ENCODE assay signal across 7 mouse cellular contexts in genomic region chr7:30279951-30280669, GRCm38 (mm10). TPM values are rescaled to one million over a fixed set of nuclear protein-coding genes. Genes with fewer than 3 reads are reported as not detected.
DNase-seq lines count a peak whose midpoint lies in the region; ATAC-seq and TF ChIP-seq lines count a peak whose summit lies in the region.

Gene Thap8 (plus strand): TSS chr7:30280094.
Gene Wdr62 (minus strand): TSS chr7:30280419.

- TF ChIP-seq POLR2A in small intestine, adult 2 months (IDR thresholded peaks at IDR 0.05; ENCODE audit: low read depth, low read length) = no peak

- intact Hi-C loops in left cerebral cortex, postnatal 4 days (cut with DNase I) = no loop called here

- H3K9me3 ChIP-seq in embryonic facial prominence, embryonic 10.5 days = no peaks in the 10 kb centered on the region
- H3K9me3 ChIP-seq in intestine, postnatal 0 days (ENCODE audit: control insufficient read depth) = no peaks in the 10 kb centered on the region
- no peaks in the 10 kb centered on the region for H3K9me3 ChIP-seq in midbrain, embryonic 12.5 days

- no peaks in the 10 kb centered on the region for H3K27me3 ChIP-seq in embryonic facial prominence, embryonic 10.5 days (replicated peaks; ENCODE audit: low read depth, poor library complexity, severe bottlenecking)
- no peaks in the 10 kb centered on the region for H3K27me3 ChIP-seq in intestine, postnatal 0 days (replicated peaks; ENCODE audit: control insufficient read depth, insufficient read depth, low read length)
- no peaks in the 10 kb centered on the region for H3K27me3 ChIP-seq in midbrain, embryonic 12.5 days
- no peaks in the 10 kb centered on the region for H3K27me3 ChIP-seq in small intestine, adult 2 months (ENCODE audit: control insufficient read depth, insufficient read depth, low read length)

- TF ChIP-seq CTCF in intestine, postnatal 0 days (IDR thresholded peaks at IDR 0.05; ENCODE audit: low read depth) = 0 out of 2 replicates have a peak, but pooled peaks have one; percentile 2
- TF ChIP-seq CTCF in small intestine, adult 2 months (IDR thresholded peaks at IDR 0.05; ENCODE audit: extremely low read depth, insufficient read length, insufficient replicate concordance, low read depth, low read length) = no peak

- H3K4me2 ChIP-seq in intestine, postnatal 0 days (replicated peaks; ENCODE audit: low read depth) = peak within 1 kb of the TSS; percentile 93
- peak within 1 kb of the TSS; percentile 84 for H3K4me2 ChIP-seq in midbrain, embryonic 12.5 days (replicated peaks)

- under 1% methylated on average over 49 of the region's 49 CpGs for WGBS in embryonic facial prominence, embryonic 10.5 days
- under 1% methylated on average over 48 of the region's 49 CpGs for WGBS in intestine, postnatal 0 days
- 0% methylated on average over 49 of the region's 49 CpGs for WGBS in midbrain, embryonic 12.5 days
- under 1% methylated on average over 49 of the region's 49 CpGs for WGBS in small intestine, adult 2 months

- peak within 1 kb of the TSS; percentile 23 for H3K9ac ChIP-seq in intestine, postnatal 0 days (ENCODE audit: low read depth, low read length)
- H3K9ac ChIP-seq in midbrain, embryonic 12.5 days (replicated peaks) = peak within 1 kb of the TSS; percentile 58

- peaks cover 20% of the 10 kb centered on the region for H3K4me1 ChIP-seq in embryonic facial prominence, embryonic 10.5 days
- H3K4me1 ChIP-seq in intestine, postnatal 0 days (replicated peaks; ENCODE audit: control insufficient read depth, insufficient read depth, low read length) = no peaks in the 10 kb centered on the region
- H3K4me1 ChIP-seq in midbrain, embryonic 12.5 days = peaks cover 13% of the 10 kb centered on the region
- H3K4me1 ChIP-seq in small intestine, adult 2 months (ENCODE audit: control insufficient read depth, insufficient read depth, insufficient read length, low read length) = peaks cover 2% of the 10 kb centered on the region

- peak within 1 kb of the TSS; percentile 78 for H3K4me3 ChIP-seq in embryonic facial prominence, embryonic 10.5 days
- peak within 1 kb of the TSS; percentile 83 for H3K4me3 ChIP-seq in intestine, postnatal 0 days (ENCODE audit: low read depth, low read length)
- peak within 1 kb of the TSS; percentile 65 for H3K4me3 ChIP-seq in midbrain, embryonic 12.5 days
- H3K4me3 ChIP-seq in small intestine, adult 2 months (ENCODE audit: low read depth, low read length) = peak within 1 kb of the TSS; percentile 95

- DNase-seq in adrenal gland, postnatal 10 days = peak; percentile 94
- peak; percentile 95 for DNase-seq in embryonic facial prominence, embryonic 10.5 days (ENCODE audit: low spot score)
- DNase-seq in gonadal fat pad, adult 2 months (ENCODE audit: low read depth) = peak; percentile 45
- DNase-seq in left cerebral cortex, postnatal 4 days = peak; percentile 95

- peak; percentile 96 for ATAC-seq in intestine, postnatal 0 days
- ATAC-seq in midbrain, embryonic 12.5 days (ENCODE audit: low FRiP score, low read depth) = peak; percentile 95

- H3K27ac ChIP-seq in embryonic facial prominence, embryonic 10.5 days (replicated peaks) = peak within 1 kb of the TSS; percentile 86
- peak within 1 kb of the TSS; percentile 80 for H3K27ac ChIP-seq in intestine, postnatal 0 days (ENCODE audit: low read depth, low read length)
- H3K27ac ChIP-seq in midbrain, embryonic 12.5 days (replicated peaks) = peak within 1 kb of the TSS; percentile 97
- peak within 1 kb of the TSS; percentile 99 for H3K27ac ChIP-seq in small intestine, adult 2 months (ENCODE audit: insufficient read depth, low read depth, low read length)

- no peaks in the 10 kb centered on the region for H3K36me3 ChIP-seq in embryonic facial prominence, embryonic 10.5 days (replicated peaks)
- no peaks in the 10 kb centered on the region for H3K36me3 ChIP-seq in intestine, postnatal 0 days (ENCODE audit: control insufficient read depth, insufficient read depth)
- no peaks in the 10 kb centered on the region for H3K36me3 ChIP-seq in midbrain, embryonic 12.5 days
- no peaks in the 10 kb centered on the region for H3K36me3 ChIP-seq in small intestine, adult 2 months (ENCODE audit: control insufficient read depth, insufficient read depth, low read length)

RNA-seq across cellular contexts. Expression of gene Thap8, which starts in this region (rescaled TPM):
- under 1 TPM; 0.61 to 0.63 TPM for total RNA-seq in adrenal gland, postnatal 10 days (2021)
- 0.45 and 0.90 TPM in 2 replicates for polyA plus RNA-seq in embryonic facial prominence, embryonic 10.5 days (2016; fragmentation: Nextera tagmentation; extraction: Ambion mirVana)
- polyA plus RNA-seq in gonadal fat pad, adult 2 months (2012; rRNA removed) = 0.96 and 1.3 TPM in 2 replicates
- 0.14 and 0.22 TPM in 2 replicates for polyA plus RNA-seq in intestine, postnatal 0 days (2015; fragmentation: Nextera tagmentation; extraction: Ambion mirVana)
- under 1 TPM; 0.40 to 0.54 TPM for total RNA-seq in left cerebral cortex, postnatal 4 days (2021)
- 0.48 and 0.66 TPM in 2 replicates for polyA plus RNA-seq in midbrain, embryonic 12.5 days (2016; fragmentation: Nextera tagmentation; extraction: Ambion mirVana)
- polyA plus RNA-seq in small intestine, adult 2 months (2012; rRNA removed) = 0.16 TPM in 1 of 2 replicates, not detected in the other

RNA-seq across cellular contexts. Expression of gene Wdr62, which starts in this region (rescaled TPM):
- total RNA-seq in adrenal gland, postnatal 10 days (2021) = 10 to 100 TPM; 12.1 to 14.3 TPM
- polyA plus RNA-seq in embryonic facial prominence, embryonic 10.5 days (2016; fragmentation: Nextera tagmentation; extraction: Ambion mirVana) = 17.8 and 18.2 TPM in 2 replicates
- polyA plus RNA-seq in gonadal fat pad, adult 2 months (2012; rRNA removed) = 28.2 and 30.8 TPM in 2 replicates
- 3.5 TPM in 2 replicates for polyA plus RNA-seq in intestine, postnatal 0 days (2015; fragmentation: Nextera tagmentation; extraction: Ambion mirVana)
- total RNA-seq in left cerebral cortex, postnatal 4 days (2021) = 1 to 10 TPM; 5.0 to 5.5 TPM
- polyA plus RNA-seq in midbrain, embryonic 12.5 days (2016; fragmentation: Nextera tagmentation; extraction: Ambion mirVana) = 11.3 and 13.4 TPM in 2 replicates
- 6.5 and 15.9 TPM in 2 replicates for polyA plus RNA-seq in small intestine, adult 2 months (2012; rRNA removed)

Comparison
In these comparisons a context has a peak if more than half of its experiments do, and no peak if none do; other contexts are left out.
1. Peak in every context shown above with its lines: DNase-seq, ATAC-seq, H3K4me3 ChIP-seq and H3K27ac ChIP-seq.
2. DNase-seq: peak in every context shown above with its lines; median percentile 95 in embryonic facial prominence, embryonic 10.5 days; 95 in left cerebral cortex, postnatal 4 days; 94 in adrenal gland, postnatal 10 days; 45 in gonadal fat pad, adult 2 months.